Mouse (Mus musculus): ENCODE measurements around the gene Thada.

DNA sequence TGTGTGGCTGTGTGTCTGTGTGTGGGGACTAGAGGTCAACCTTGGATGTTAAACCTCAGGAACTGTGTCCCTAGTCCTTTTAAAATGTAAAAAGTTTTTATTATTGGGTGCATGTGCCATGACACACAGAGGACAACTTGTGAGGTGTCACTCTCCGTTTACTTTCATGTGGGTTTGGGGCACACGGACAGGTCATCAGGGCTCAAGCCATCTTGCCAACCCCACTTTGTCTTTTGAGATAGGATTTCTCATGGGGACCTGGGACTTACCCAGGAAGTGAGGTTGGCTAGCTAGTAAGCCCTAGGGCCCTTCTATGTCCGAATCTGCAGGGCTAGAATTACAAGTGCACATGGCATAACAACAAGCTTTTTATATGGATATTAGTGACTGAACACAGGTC, 130.9 kb downstream of the Thada start:
- TF ChIP-seq CTCF (IDR thresholded peaks at IDR 0.05): no peak
- TF ChIP-seq POLR2A (IDR thresholded peaks at IDR 0.05; ENCODE audit: insufficient read depth, low read depth, low read length): no peak
- TF ChIP-seq EP300 (IDR thresholded peaks at IDR 0.05; ENCODE audit: insufficient read depth, low read depth, low read length): no peak

All from heart, adult 2 months (tissue).